Mouse (Mus musculus) liver, embryonic 14.5 days (tissue): Measurements from ENCODE around the gene Aqr. TPM values are rescaled to one million over a fixed set of nuclear protein-coding genes. Genes with fewer than 3 reads are reported as not detected.

Experiments used
- ATAC-seq: fragments of 200-750 bp; cut with Nextera tagmentation; 2 replicates; pipeline ENCODE4 v1.8.0; 2017; ENCODE audit warnings: moderate number of reproducible peaks, mild to moderate bottlenecking, moderate library complexity; ENCODE audit not compliant: insufficient read depth
- DNase-seq, 3 experiments: peaks; one replicate each; pipeline ENCODE4 v3.0.0-alpha.2; 2012 to 2013; ENCODE audit warnings: low read depth in 3 of 3, low spot score in 3 of 3
- H3K27ac ChIP-seq: fragments of 300-500 bp; sonication (generic); 2 replicates; pipeline ENCODE4 v1.5.1; 2014; ENCODE audit warnings: moderate library complexity, mild to moderate bottlenecking, control low read depth, inconsistent platforms
- H3K27me3 ChIP-seq: fragments of 300-500 bp; sonication (generic); 2 replicates; pipeline ENCODE4 v1.6.1; 2014; ENCODE audit warnings: mild to moderate bottlenecking, low read length, moderate library complexity; ENCODE audit not compliant: control insufficient read depth, insufficient read depth
- H3K36me3 ChIP-seq: fragments of 300-500 bp; sonication (generic); replicated peaks from 2 replicates; pipeline ENCODE4 v1.6.1; 2014; ENCODE audit warnings: low read depth; ENCODE audit not compliant: control insufficient read depth, insufficient read depth
- H3K4me1 ChIP-seq, 2 experiments: fragments of 200-500 bp in 1 of 2; fragments of 300-500 bp in 1 of 2; sonication (generic) in 1 of 2; replicated peaks; 2 replicates each; pipeline ENCODE4 v1.6.1; 2012 to 2014; ENCODE audit warnings: antibody characterized with exemption in 1 of 2, inconsistent platforms in 1 of 2, low read length in 1 of 2; ENCODE audit not compliant: control insufficient read depth in 2 of 2, insufficient read depth in 2 of 2
- H3K4me2 ChIP-seq: fragments of 300-500 bp; sonication (generic); 2 replicates; pipeline ENCODE4 v1.6.1; 2014; ENCODE audit warnings: low read depth, mild to moderate bottlenecking, control low read depth, moderate library complexity
- H3K4me3 ChIP-seq, 2 experiments: fragments of 200-500 bp in 1 of 2; fragments of 300-500 bp in 1 of 2; sonication (generic) in 1 of 2; 2 replicates each; pipeline ENCODE4 v1.5.1; 2012 to 2014; ENCODE audit warnings: low read depth in 2 of 2, low read length in 2 of 2, mild to moderate bottlenecking in 2 of 2, control low read depth in 1 of 2, inconsistent platforms in 1 of 2, moderate library complexity in 1 of 2; ENCODE audit not compliant: insufficient read depth in 1 of 2
- H3K9ac ChIP-seq: fragments of 300-500 bp; sonication (generic); replicated peaks from 2 replicates; pipeline ENCODE4 v1.6.1; 2014; ENCODE audit warnings: mild to moderate bottlenecking, control low read depth, moderate library complexity
- H3K9me3 ChIP-seq: fragments of 300-500 bp; sonication (generic); 2 replicates; pipeline ENCODE4 v1.6.1; 2016; ENCODE audit warnings: low read length, mixed read lengths; ENCODE audit not compliant: control insufficient read depth
- CTCF ChIP-seq: IDR thresholded peaks from 2 replicates; pipeline ENCODE4 v1.5.1; 2016; ENCODE audit warnings: antibody characterized with exemption, low read depth, control low read depth
- EP300 ChIP-seq: IDR thresholded peaks from 2 replicates; pipeline ENCODE4 v1.6.1; 2016; ENCODE audit warnings: antibody characterized with exemption, low read depth
- WGBS: fragments of 180-500 bp; shearing (Covaris S2); extraction: QIAGEN DNeasy Blood & Tissue Kit; methylation state at CpG from one replicate; pipeline ENCODE4 v1.1.7; 2014; ENCODE audit not compliant: insufficient replicate concordance; 5-methylcytosine and 5-hydroxymethylcytosine counted together
- microRNA-seq: library from miRNA; unstranded; fragments of <30 nt; microRNA quantifications from one replicate; pipeline ENCODE4, GENCODE M21; 2016
- polyA plus RNA-seq, 2 experiments: library from polyadenylated mRNA; depleted of rRNA in 1 of 2; stranded (reverse) in 1 of 2; unstranded in 1 of 2; fragments of >200 nt; fragmentation: Nextera tagmentation in 1 of 2; extraction: Ambion mirVana in 1 of 2; gene quantifications; 2 replicates each; pipeline versions ENCODE4 v1.2.1 to v1.2.3; 2012 to 2014

The Aqr gene
- polyA plus RNA-seq, 2 experiments: 16.4 to 21.8 TPM

DNA sequence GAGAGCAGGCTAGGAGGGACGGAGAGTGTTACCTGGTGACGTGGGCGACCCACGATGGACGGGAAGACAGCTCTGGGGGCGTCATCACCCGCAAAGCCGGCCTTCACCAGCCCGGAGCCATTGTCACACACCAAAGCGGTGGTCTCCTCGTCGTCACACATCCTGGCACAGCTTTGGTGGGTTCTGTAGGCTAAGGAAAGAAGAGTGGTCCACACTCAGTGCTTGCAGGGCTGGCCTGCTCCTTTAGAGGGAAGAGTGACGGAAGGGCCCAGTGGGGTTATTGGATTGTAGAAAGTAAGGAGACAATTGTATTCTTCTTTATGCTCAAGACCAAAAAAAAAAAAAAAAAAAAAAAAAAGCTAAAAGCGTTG lies 135.0 kb downstream of the Aqr start:
- Histone ChIP-seq H3K9ac (no peak overlapping the region), H3K27me3 (no peaks in the 10 kb centered on the region), H3K4me3 (no peak overlapping the region), H3K36me3 (no peaks in the 10 kb centered on the region), H3K27ac (no peak overlapping the region), H3K4me2 (no peak overlapping the region), H3K4me1 (no peaks in the 10 kb centered on the region), H3K9me3 (no peaks in the 10 kb centered on the region)
- WGBS: 76% methylated on average over 14 of the region's 14 CpGs
- DNase-seq (no peak), ATAC-seq (no peak)
- TF ChIP-seq CTCF (no peak), EP300 (no peak)

Small RNA genes within 50 kb of the gene (microRNA-seq; reads per million reads assigned to microRNA genes)
- gene Mir7002: not detected

Other genes starting within 250 kb of the Aqr start
- gene Gjd2, start 173.4 kb downstream of the Aqr start, polyA plus RNA-seq (2012; rRNA removed): 0.04 TPM in 1 of 2 replicates, not detected in the other
- gene Gjd2, start 173.4 kb downstream of the Aqr start, polyA plus RNA-seq (2014; fragmentation: Nextera tagmentation; extraction: Ambion mirVana): not detected in 2 replicates
- gene Actc1, start 133.5 kb downstream of the Aqr start, polyA plus RNA-seq (2012; rRNA removed): 1.1 and 1.6 TPM in 2 replicates
- gene Actc1, start 133.5 kb downstream of the Aqr start, polyA plus RNA-seq (2014; fragmentation: Nextera tagmentation; extraction: Ambion mirVana): 1.1 and 1.4 TPM in 2 replicates
- gene Zfp770, start 14.4 kb upstream of the Aqr start, polyA plus RNA-seq (2012; rRNA removed): 1.4 and 2.5 TPM in 2 replicates
- gene Zfp770, start 14.4 kb upstream of the Aqr start, polyA plus RNA-seq (2014; fragmentation: Nextera tagmentation; extraction: Ambion mirVana): 1.5 and 1.9 TPM in 2 replicates